Mouse (Mus musculus) kidney, adult 9 months (tissue): ENCODE results near the gene Dglucy.

Source experiments
- DNase-seq: peaks from one replicate; pipeline ENCODE4 v3.0.0; 2022

Dglucy gene

GRCm38 (mm10) chr12:100778934-100779865 lies at the start of gene Dglucy:
TSS of gene Dglucy (plus strand) at chr12:100779057.
- peak; percentile 97 for DNase-seq

GRCm38 (mm10) chr12:100735156-100735555 lies 43.7 kb upstream of the Dglucy start:
- DNase-seq, result no peak

GRCm38 (mm10) chr12:100735581-100735980 lies 43.3 kb upstream of the Dglucy start:
- no peak for DNase-seq

- no peak for DNase-seq
Measured at GRCm38 (mm10) chr12:100738498-100738897, 40.4 kb upstream of the Dglucy start.

GRCm38 (mm10) chr12:100739011-100739570 lies 39.8 kb upstream of the Dglucy start:
- peak; percentile 19 for DNase-seq

GRCm38 (mm10) chr12:100740313-100740712 lies 38.5 kb upstream of the Dglucy start:
- no peak for DNase-seq

- DNase-seq, result no peak
Measured at GRCm38 (mm10) chr12:100742468-100742867, 36.4 kb upstream of the Dglucy start.

- DNase-seq, result no peak
Measured at GRCm38 (mm10) chr12:100752977-100753376, 25.9 kb upstream of the Dglucy start.

GRCm38 (mm10) chr12:100753716-100754115 lies 25.1 kb upstream of the Dglucy start:
- DNase-seq, result no peak

- no peak for DNase-seq
Measured at GRCm38 (mm10) chr12:100757427-100757826, 21.4 kb upstream of the Dglucy start.

- no peak for DNase-seq
Measured at GRCm38 (mm10) chr12:100762663-100763425, 16.0 kb upstream of the Dglucy start.

- no peak for DNase-seq
Measured at GRCm38 (mm10) chr12:100764329-100765018, 14.4 kb upstream of the Dglucy start.

- no peak for DNase-seq
Measured at GRCm38 (mm10) chr12:100769871-100770270, 9.0 kb upstream of the Dglucy start.

- no peak for DNase-seq
Measured at GRCm38 (mm10) chr12:100770765-100771164, 8.1 kb upstream of the Dglucy start.

GRCm38 (mm10) chr12:100772230-100772984 lies 6.5 kb upstream of the Dglucy start:
- DNase-seq, result peak; percentile 63

- DNase-seq, result no peak
Measured at GRCm38 (mm10) chr12:100774756-100775155, 4.1 kb upstream of the Dglucy start.

GRCm38 (mm10) chr12:100775291-100775690 lies 3.6 kb upstream of the Dglucy start:
- DNase-seq, result peak; percentile 63

GRCm38 (mm10) chr12:100775911-100776581 lies 2.8 kb upstream of the Dglucy start:
- peak; percentile 89 for DNase-seq

- no peak for DNase-seq
Measured at GRCm38 (mm10) chr12:100776991-100777390, 1.9 kb upstream of the Dglucy start.

GRCm38 (mm10) chr12:100778276-100778933 lies 452 bp upstream of the Dglucy start:
- DNase-seq, result no peak

GRCm38 (mm10) chr12:100780416-100780815 lies 1.6 kb downstream of the Dglucy start:
- DNase-seq, result no peak
